Mouse (Mus musculus): ENCODE measurements around the gene 1810010H24Rik.

DNA sequence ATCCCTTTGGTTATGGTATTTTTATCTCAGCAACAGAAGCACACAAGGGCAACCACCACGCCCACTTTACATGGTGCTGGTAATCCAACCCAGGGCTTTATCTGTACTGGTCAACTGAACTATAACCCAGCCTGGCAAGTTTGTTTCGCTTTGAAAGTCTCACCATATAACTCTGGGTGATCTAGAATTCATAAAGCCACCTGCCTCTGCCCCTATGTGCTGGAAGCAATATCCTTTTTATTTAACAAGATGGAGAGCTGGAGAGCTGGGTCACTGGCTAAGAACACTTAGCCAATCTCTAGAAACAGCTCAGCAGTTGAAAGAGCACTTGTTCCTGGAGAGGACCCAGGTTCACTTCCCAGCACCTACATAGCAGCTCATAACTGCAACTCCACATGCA is 38.1 kb upstream of the 1810010H24Rik start:
- TF ChIP-seq CTCF (IDR thresholded peaks at IDR 0.05; ENCODE audit: low read depth) (no peak), EP300 (IDR thresholded peaks at IDR 0.05; ENCODE audit: low read depth) (no peak)

All from liver, embryonic 14.5 days (tissue).